Mouse (Mus musculus): ENCODE data around the gene Oaz3.

Oaz3 gene

GRCm38 (mm10) chr3:94456529-94457000 lies 12.8 kb upstream of the Oaz3 start:
- peak; percentile 94 for DNase-seq (ENCODE audit: low read depth, low spot score)

GRCm38 (mm10) chr3:94449377-94449776 lies 5.7 kb upstream of the Oaz3 start:
- no peak for DNase-seq (ENCODE audit: low read depth, low spot score)

GRCm38 (mm10) chr3:94442951-94443596 lies 641 bp downstream of the Oaz3 start, which contains the start of gene Mrpl9:
Gene Mrpl9, plus strand, starts transcription at chr3:94443318.
- peak; percentile 95 for DNase-seq (ENCODE audit: low read depth, low spot score)

- DNase-seq (ENCODE audit: low read depth, low spot score) = peak; percentile 52
Measured at GRCm38 (mm10) chr3:94441182-94441581, 2.5 kb downstream of the Oaz3 start.

- no peak for DNase-seq (ENCODE audit: low read depth, low spot score)
Measured at GRCm38 (mm10) chr3:94436420-94436819, 7.3 kb downstream of the Oaz3 start.

GRCm38 (mm10) chr3:94434305-94434704 lies 9.4 kb downstream of the Oaz3 start:
- no peak for DNase-seq (ENCODE audit: low read depth, low spot score)

- DNase-seq (ENCODE audit: low read depth, low spot score) = no peak
Measured at GRCm38 (mm10) chr3:94430980-94431379, 12.7 kb downstream of the Oaz3 start.

GRCm38 (mm10) chr3:94413031-94413679 lies 30.6 kb downstream of the Oaz3 start, which contains the start of gene Tdrkh:
Gene Tdrkh, plus strand, starts transcription at chr3:94413273.
- peak; percentile 96 for DNase-seq (ENCODE audit: low read depth, low spot score)

GRCm38 (mm10) chr3:94412530-94412929 lies 31.2 kb downstream of the Oaz3 start:
- no peak for DNase-seq (ENCODE audit: low read depth, low spot score)

- no peak for DNase-seq (ENCODE audit: low read depth, low spot score)
Measured at GRCm38 (mm10) chr3:94405561-94405960, 38.2 kb downstream of the Oaz3 start.

GRCm38 (mm10) chr3:94404366-94405054 lies 39.2 kb downstream of the Oaz3 start:
- no peak for DNase-seq (ENCODE audit: low read depth, low spot score)

GRCm38 (mm10) chr3:94402451-94402850 lies 41.3 kb downstream of the Oaz3 start:
- no peak for DNase-seq (ENCODE audit: low read depth, low spot score)

- no peak for DNase-seq (ENCODE audit: low read depth, low spot score)
Measured at GRCm38 (mm10) chr3:94399663-94400310, 43.9 kb downstream of the Oaz3 start.

- no peak for DNase-seq (ENCODE audit: low read depth, low spot score)
Measured at GRCm38 (mm10) chr3:94398943-94399481, 44.7 kb downstream of the Oaz3 start.

GRCm38 (mm10) chr3:94398217-94398616 lies 45.5 kb downstream of the Oaz3 start, which contains the start of gene Lingo4:
Gene Lingo4, plus strand, starts transcription at chr3:94398517.
- DNase-seq (ENCODE audit: low read depth, low spot score) = no peak

- no peak for DNase-seq (ENCODE audit: low read depth, low spot score)
Measured at GRCm38 (mm10) chr3:94396851-94397250, 46.9 kb downstream of the Oaz3 start.

GRCm38 (mm10) chr3:94396336-94396735 lies 47.4 kb downstream of the Oaz3 start:
- DNase-seq (ENCODE audit: low read depth, low spot score) = no peak

GRCm38 (mm10) chr3:94393049-94393448 lies 50.7 kb downstream of the Oaz3 start:
- no peak for DNase-seq (ENCODE audit: low read depth, low spot score)

- DNase-seq (ENCODE audit: low read depth, low spot score) = no peak
Measured at GRCm38 (mm10) chr3:94392128-94392527, 51.6 kb downstream of the Oaz3 start.

GRCm38 (mm10) chr3:94391001-94391400 lies 52.7 kb downstream of the Oaz3 start:
- no peak for DNase-seq (ENCODE audit: low read depth, low spot score)

GRCm38 (mm10) chr3:94389420-94389819 lies 54.3 kb downstream of the Oaz3 start:
- no peak for DNase-seq (ENCODE audit: low read depth, low spot score)

GRCm38 (mm10) chr3:94388047-94388446 lies 55.7 kb downstream of the Oaz3 start:
- no peak for DNase-seq (ENCODE audit: low read depth, low spot score)

All from R1 (cell line).